Mouse (Mus musculus) forebrain, embryonic 12.5 days (tissue): Measurements from ENCODE around the gene Cers3. TPM values are rescaled to one million over a fixed set of nuclear protein-coding genes. Genes with fewer than 3 reads are reported as not detected.

Source experiments
- ATAC-seq: fragments of 200-750 bp; cut with Nextera tagmentation; 2 replicates; pipeline ENCODE4 v1.8.0; 2017; ENCODE audit warnings: moderate TSS enrichment; ENCODE audit not compliant: low FRiP score
- H3K27ac ChIP-seq: fragments of 300-500 bp; sonication (generic); 2 replicates; pipeline ENCODE4 v1.5.1; 2016; ENCODE audit warnings: mild to moderate bottlenecking
- H3K27me3 ChIP-seq: fragments of 300-500 bp; sonication (generic); 2 replicates; pipeline ENCODE4 v1.6.1; 2016; ENCODE audit warnings: mild to moderate bottlenecking
- H3K36me3 ChIP-seq: fragments of 300-500 bp; sonication (generic); replicated peaks from 2 replicates; pipeline ENCODE4 v1.6.1; 2016; ENCODE audit warnings: mild to moderate bottlenecking
- H3K4me1 ChIP-seq: fragments of 300-500 bp; sonication (generic); 2 replicates; pipeline ENCODE4 v1.6.1; 2016
- H3K4me2 ChIP-seq: fragments of 300-500 bp; sonication (generic); 2 replicates; pipeline ENCODE4 v1.6.1; 2016; ENCODE audit warnings: mild to moderate bottlenecking, moderate library complexity
- H3K4me3 ChIP-seq: fragments of 300-500 bp; sonication (generic); replicated peaks from 2 replicates; pipeline ENCODE4 v1.5.1; 2016; ENCODE audit warnings: mild to moderate bottlenecking
- H3K9ac ChIP-seq: fragments of 300-500 bp; sonication (generic); 2 replicates; pipeline ENCODE4 v1.6.1; 2016; ENCODE audit warnings: mild to moderate bottlenecking
- H3K9me3 ChIP-seq: fragments of 300-500 bp; sonication (generic); 2 replicates; pipeline ENCODE4 v1.6.1; 2016
- WGBS: fragments of 180-500 bp; shearing (Covaris S2); methylation state at CpG from one replicate; pipeline ENCODE4 v1.1.7; 2016; 5-methylcytosine and 5-hydroxymethylcytosine counted together
- polyA plus RNA-seq: library from polyadenylated mRNA; unstranded; fragments of >200 nt; fragmentation: Nextera tagmentation; extraction: Ambion mirVana; gene quantifications from 2 replicates; pipeline ENCODE4 v1.2.1, GENCODE M21; 2016

Gene Cers3
- polyA plus RNA-seq, 1 experiment from 2014 or later: 1.4 TPM

DNA sequence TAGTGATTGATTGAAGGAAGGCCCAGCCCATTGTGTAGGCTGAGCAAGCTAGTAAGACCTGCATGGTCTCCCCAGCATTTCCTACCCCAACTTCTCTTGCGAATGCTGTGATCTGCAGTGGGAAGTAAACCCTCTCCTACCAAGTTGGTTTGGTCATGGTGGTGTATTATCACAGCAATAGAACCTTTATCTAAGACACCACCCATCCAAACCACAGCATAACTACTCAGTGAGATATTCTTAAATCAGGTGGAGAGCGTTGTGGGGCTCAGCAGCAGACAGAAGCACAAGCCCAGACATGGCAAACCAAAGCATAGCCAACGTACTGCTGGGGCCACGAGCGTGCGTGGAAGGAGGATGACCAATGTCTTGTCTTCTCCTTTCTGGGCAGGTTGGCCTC is 106.0 kb downstream of the Cers3 start:
- no peak overlapping the region for H3K4me2 ChIP-seq
- H3K9me3 ChIP-seq: no peaks in the 10 kb centered on the region
- H3K36me3 ChIP-seq: no peaks in the 10 kb centered on the region
- no peak for ATAC-seq
- 90% methylated on average over 6 of the region's 6 CpGs for WGBS
- no peaks in the 10 kb centered on the region for H3K4me1 ChIP-seq
- no peaks in the 10 kb centered on the region for H3K27me3 ChIP-seq
- no peak overlapping the region for H3K27ac ChIP-seq
- H3K4me3 ChIP-seq: no peak overlapping the region
- H3K9ac ChIP-seq: no peak overlapping the region

GRCm38 (mm10) chr7:66852164-66852563 is 108.9 kb downstream of the Cers3 start:
- Histone ChIP-seq H3K36me3 (no peaks in the 10 kb centered on the region), H3K9ac (no peak overlapping the region), H3K4me2 (no peak overlapping the region), H3K27me3 (no peaks in the 10 kb centered on the region), H3K4me1 (no peaks in the 10 kb centered on the region), H3K9me3 (no peaks in the 10 kb centered on the region), H3K4me3 (no peak overlapping the region), H3K27ac (no peak overlapping the region)
- ATAC-seq: no peak
- WGBS: 76% methylated on average over 3 of the region's 3 CpGs

- no peak for ATAC-seq
Measured at GRCm38 (mm10) chr7:66857610-66858009, 114.3 kb downstream of the Cers3 start.

GRCm38 (mm10) chr7:66858247-66859075 is 115.2 kb downstream of the Cers3 start:
- Histone ChIP-seq H3K9me3 (no peaks in the 10 kb centered on the region), H3K27me3 (no peaks in the 10 kb centered on the region), H3K4me1 (peaks cover 3% of the 10 kb centered on the region; the same call in 1 of the 2 replicates), H3K4me3 (no peak overlapping the region), H3K27ac (0 out of 2 replicates have a peak overlapping the region, but pooled peaks have one; percentile 36), H3K36me3 (no peaks in the 10 kb centered on the region), H3K4me2 (no peak overlapping the region), H3K9ac (no peak overlapping the region)
- ATAC-seq: no peak
- WGBS: 62% methylated on average over 12 of the region's 12 CpGs

More at GRCm38 (mm10) chr7:66857610-66858009, 114.3 kb downstream of the Cers3 start:
- Histone ChIP-seq H3K36me3 (no peaks in the 10 kb centered on the region), H3K9me3 (no peaks in the 10 kb centered on the region), H3K27ac (no peak overlapping the region), H3K4me1 (peaks cover 3% of the 10 kb centered on the region; the same call in 1 of the 2 replicates), H3K4me3 (no peak overlapping the region), H3K9ac (no peak overlapping the region), H3K4me2 (no peak overlapping the region), H3K27me3 (no peaks in the 10 kb centered on the region)
- 45% methylated on average over 1 of the region's 1 CpGs for WGBS

DNA sequence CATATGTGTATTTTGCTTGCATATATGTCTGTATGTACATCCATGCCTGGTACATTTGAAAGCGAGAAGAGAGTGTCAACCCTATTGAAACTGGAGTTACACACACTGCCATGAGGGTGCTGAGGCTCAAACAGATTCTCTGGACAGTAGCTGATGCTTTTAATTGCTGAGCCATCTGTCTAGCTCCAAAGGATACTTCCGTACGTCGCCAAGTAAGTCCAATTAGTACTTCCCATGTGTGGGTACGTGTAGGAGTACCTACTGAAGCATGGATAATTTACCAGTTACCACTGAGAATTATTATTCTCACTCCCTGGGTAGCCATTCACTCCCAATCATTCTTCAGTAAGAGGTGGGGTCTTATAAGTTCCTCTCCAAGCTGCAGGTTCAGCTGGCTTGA is 115.9 kb downstream of the Cers3 start:
- Histone ChIP-seq H3K4me2 (no peak overlapping the region), H3K36me3 (no peaks in the 10 kb centered on the region), H3K27ac (0 out of 2 replicates have a peak overlapping the region, but pooled peaks have one; percentile 36), H3K4me3 (no peak overlapping the region), H3K27me3 (no peaks in the 10 kb centered on the region), H3K9ac (no peak overlapping the region), H3K4me1 (peaks cover 3% of the 10 kb centered on the region; the same call in 1 of the 2 replicates), H3K9me3 (no peaks in the 10 kb centered on the region)
- WGBS: 40% methylated on average over 5 of the region's 5 CpGs
- no peak; the same call in 1 of the 2 replicates for ATAC-seq

DNA sequence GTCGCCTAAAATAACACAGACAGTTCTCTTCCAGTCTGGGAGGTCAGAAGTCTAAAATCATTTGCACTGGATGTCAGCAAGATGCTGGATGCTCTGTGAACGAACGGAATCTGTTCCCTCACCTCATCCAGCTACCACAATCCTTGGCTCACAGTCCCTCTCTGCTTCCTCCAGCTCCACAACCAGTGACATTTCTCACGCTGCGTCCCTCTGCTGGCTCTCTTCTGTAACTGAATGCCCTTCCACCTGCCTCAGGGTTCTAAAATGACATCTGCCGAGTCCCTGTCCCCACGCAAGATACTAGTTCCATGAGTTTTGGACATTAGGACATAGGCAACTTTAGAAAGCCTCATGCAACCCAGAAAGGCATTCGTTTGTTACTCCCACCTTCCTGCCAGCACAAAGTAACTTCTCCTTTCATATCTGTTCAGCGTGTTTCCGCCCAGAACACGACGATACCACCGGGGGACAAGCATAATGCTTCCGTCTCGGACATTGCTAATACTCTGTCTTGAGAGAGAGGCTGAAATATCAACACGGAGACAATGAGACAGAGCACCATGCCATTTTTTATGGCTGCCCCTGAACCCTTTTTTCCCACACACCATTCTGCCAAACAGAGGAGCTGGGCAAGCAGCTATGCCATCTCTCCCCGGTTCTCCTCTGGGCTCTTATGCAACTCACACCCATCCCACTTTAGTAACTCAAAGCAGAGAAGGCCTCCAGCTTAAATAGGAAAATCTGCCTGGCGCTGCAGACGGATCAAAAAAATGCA is 123.8 kb downstream of the Cers3 start:
- Histone ChIP-seq H3K36me3 (no peaks in the 10 kb centered on the region), H3K27me3 (no peaks in the 10 kb centered on the region), H3K4me2 (no peak overlapping the region), H3K9me3 (no peaks in the 10 kb centered on the region), H3K4me3 (no peak overlapping the region), H3K27ac (no peak overlapping the region), H3K9ac (no peak overlapping the region), H3K4me1 (peaks cover 16% of the 10 kb centered on the region)
- WGBS: 78% methylated on average over 19 of the region's 19 CpGs
- no peak for ATAC-seq

DNA sequence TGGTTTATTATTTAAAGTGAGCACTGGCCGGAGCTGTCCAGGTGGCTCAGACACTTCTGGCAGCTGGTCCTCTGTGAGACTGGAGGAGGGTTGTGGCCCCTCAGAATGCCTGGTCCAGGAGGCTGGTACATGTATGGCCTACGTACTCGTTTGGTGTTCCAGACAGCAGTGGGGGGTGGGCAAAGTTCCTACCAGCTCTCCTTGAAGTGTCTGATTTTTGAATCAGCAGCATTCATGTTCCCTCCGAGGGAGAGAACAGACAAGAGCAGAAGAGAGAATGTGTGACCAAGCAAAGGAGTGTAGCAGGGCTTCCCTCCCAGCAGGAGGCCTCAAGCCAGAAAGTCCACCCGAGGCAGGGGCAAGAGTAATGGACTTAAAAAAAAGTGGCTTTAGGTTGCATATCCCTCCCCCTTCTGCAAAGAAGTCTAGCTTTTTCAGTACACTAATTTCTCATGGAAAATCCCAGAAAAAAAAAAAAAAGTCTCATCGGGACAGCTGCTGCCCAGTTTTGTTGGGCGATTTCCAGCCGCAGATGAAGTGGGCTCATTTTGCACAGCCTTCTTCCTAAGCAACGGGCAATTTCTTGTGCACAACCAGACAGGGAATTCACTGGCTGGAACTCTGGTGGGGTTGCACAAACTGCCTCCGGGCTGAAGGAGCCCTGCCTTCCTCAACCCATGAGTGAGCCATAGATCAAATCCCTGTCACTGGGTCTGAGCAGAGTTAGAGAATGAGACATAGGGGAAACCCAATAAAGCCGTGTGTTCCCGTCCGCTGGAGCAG is 124.6 kb downstream of the Cers3 start:
- no peak overlapping the region for H3K4me3 ChIP-seq
- H3K4me1 ChIP-seq: peaks cover 16% of the 10 kb centered on the region
- no peaks in the 10 kb centered on the region for H3K9me3 ChIP-seq
- no peaks in the 10 kb centered on the region for H3K36me3 ChIP-seq
- no peak for ATAC-seq
- no peak overlapping the region for H3K9ac ChIP-seq
- H3K4me2 ChIP-seq: no peak overlapping the region
- no peak overlapping the region for H3K27ac ChIP-seq
- 47% methylated on average over 13 of the region's 13 CpGs for WGBS
- H3K27me3 ChIP-seq: no peaks in the 10 kb centered on the region

DNA sequence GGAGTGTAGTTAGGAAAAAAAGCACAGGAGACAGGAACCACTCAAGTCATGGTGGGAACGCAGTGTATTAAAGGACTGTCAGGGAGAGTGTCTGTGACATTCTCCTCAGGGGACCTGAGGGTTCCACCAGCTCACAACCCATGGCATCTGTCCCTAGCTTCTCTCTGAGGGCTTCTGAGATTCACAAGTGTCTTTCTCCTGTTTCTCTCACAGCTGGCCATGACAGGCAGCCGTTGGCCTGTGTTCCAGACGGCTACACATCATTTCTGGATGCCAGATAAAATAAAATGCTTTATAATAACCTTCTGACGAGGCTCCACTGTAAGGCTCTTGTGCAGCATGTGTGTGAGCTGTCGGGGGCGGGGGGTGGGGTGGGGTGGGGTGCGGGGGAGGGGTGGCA is 128.2 kb downstream of the Cers3 start:
- H3K4me1 ChIP-seq: peaks cover 16% of the 10 kb centered on the region
- no peak overlapping the region for H3K9ac ChIP-seq
- no peaks in the 10 kb centered on the region for H3K36me3 ChIP-seq
- 72% methylated on average over 7 of the region's 7 CpGs for WGBS
- no peaks in the 10 kb centered on the region for H3K27me3 ChIP-seq
- no peak for ATAC-seq
- no peak overlapping the region for H3K27ac ChIP-seq
- H3K4me2 ChIP-seq: no peak overlapping the region
- H3K9me3 ChIP-seq: no peaks in the 10 kb centered on the region
- H3K4me3 ChIP-seq: no peak overlapping the region

DNA sequence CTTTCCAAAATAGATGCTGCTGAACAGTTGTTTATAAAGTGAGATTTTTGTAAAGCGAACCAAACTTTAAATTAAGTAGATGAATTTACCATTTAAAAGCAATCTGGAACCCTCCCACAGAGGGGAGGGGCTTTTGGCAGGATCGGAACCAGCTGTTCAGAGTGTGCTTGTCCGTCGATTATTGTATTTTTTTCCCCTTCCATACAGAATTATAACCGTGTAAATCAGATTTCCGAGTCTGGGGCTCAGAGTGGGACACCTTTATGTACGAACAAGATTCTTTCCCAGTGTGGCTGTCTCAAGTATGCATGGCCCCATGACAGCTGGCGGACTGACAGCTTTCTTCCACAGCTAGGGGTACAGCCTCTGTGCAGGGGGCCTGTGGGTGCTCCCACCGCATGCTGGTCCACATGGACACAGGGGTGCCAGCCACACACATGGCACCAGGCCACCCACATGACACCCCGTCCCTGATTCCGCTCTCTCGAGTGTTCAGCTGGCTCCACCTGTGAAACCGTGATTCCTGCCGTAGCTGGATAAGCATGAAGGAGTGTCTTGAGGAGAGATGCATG is 128.7 kb downstream of the Cers3 start:
- Histone ChIP-seq H3K4me2 (no peak overlapping the region), H3K9ac (no peak overlapping the region), H3K4me1 (peaks cover 16% of the 10 kb centered on the region), H3K36me3 (no peaks in the 10 kb centered on the region), H3K27me3 (no peaks in the 10 kb centered on the region), H3K4me3 (no peak overlapping the region), H3K9me3 (no peaks in the 10 kb centered on the region), H3K27ac (no peak overlapping the region)
- 86% methylated on average over 14 of the region's 14 CpGs for WGBS
- no peak for ATAC-seq

DNA sequence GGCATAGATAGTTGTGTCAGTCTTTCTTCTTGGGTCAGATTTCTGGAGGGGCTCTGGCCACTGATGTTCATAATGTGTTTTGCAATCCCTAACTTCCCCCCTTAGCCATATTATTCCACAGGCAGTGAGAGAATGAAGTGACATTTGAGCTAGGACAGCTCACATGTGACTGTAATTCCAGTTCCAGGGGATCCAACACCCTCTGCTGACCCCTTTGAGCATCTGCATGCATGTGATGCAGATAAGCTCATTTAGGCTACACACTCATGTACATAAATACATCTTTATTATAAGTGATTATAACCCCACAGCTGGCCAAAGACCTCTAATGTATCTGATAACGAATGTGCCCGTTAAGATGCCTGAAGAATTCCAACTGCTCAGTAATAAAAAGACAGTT is 129.9 kb downstream of the Cers3 start:
- ATAC-seq: no peak
- Histone ChIP-seq H3K36me3 (no peaks in the 10 kb centered on the region), H3K9ac (no peak overlapping the region), H3K4me1 (peaks cover 5% of the 10 kb centered on the region; the same call in 1 of the 2 replicates), H3K27me3 (no peaks in the 10 kb centered on the region), H3K9me3 (no peaks in the 10 kb centered on the region), H3K4me2 (no peak overlapping the region), H3K4me3 (no peak overlapping the region), H3K27ac (no peak overlapping the region)
- WGBS: 80% methylated on average over 2 of the region's 2 CpGs
